Mouse (Mus musculus) brain, adult 2 months (tissue): Measurements from ENCODE around the gene Taar9.
A peak's percentile ranks its signal among the peaks of the same experiment; 100 is the strongest.
"Not testable (repeated sequence)": the region's sequence is repeated elsewhere in the genome, so short reads cannot be mapped to it uniquely, and the experiment has no call there.

ENCODE experiments used
- DNase-seq: peaks from one replicate; pipeline ENCODE4 v3.0.0; 2011; ENCODE audit warnings: low read depth, low spot score

The Taar9 gene

GRCm38 (mm10) chr10:24080166-24080565, 29.2 kb downstream of the Taar9 start:
- DNase-seq = peak; percentile 75

DNA sequence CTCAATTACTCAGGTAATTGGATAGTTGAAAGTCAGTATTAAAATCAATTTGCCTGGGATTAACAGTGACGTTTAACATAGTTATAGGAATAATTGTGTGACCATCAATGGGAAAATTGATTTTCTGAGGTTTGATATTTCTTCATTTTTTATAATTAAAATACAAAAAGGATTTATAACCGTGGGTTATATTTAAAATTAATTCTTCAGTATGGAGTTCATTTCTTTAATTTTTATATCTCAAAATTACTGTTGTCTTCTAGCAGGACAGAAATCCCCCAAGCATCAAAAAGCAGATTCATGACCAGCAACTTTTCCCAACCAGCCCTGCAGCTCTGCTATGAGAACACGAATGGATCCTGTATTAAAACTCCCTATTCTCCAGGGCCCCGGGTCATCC, 33.1 kb downstream of the Taar9 start, which contains the start of gene Taar8a:
TSS of gene Taar8a (plus strand) at position 301 of the 400 bp plus-strand sequence.
- DNase-seq = not testable (repeated sequence)

GRCm38 (mm10) chr10:24074751-24075150, 34.6 kb downstream of the Taar9 start:
- DNase-seq = not testable (repeated sequence)

DNA sequence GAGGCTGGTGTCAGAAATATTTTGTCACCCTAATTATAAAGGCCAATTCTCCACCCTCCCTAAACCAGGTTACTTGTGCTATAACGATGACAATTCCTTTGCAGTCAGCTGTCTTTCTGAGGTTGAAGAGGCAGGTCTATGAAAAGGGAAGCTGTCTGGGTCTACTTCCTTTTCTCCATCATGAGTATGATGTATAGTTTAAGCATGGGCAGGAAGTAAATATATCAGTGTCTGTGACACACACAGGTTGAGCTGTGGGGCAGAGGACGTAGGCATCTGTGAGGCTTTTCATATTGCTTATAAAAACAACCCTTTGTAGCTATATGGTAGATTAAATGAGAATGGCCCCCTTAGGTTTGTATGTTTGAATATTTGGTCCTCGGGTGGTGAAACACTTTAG, 50.3 kb downstream of the Taar9 start:
- DNase-seq = no peak
